Mouse (Mus musculus) cerebellum, adult 2 months (tissue): ENCODE measurements around the gene Dlg1.

Experiments used
- CTCF ChIP-seq: fragments of 200-500 bp; IDR thresholded peaks from 2 replicates; pipeline ENCODE4 v1.5.1; 2011; ENCODE audit warnings: low read depth, mild to moderate bottlenecking, control low read depth, low read length, moderate library complexity, borderline replicate concordance; ENCODE audit not compliant: insufficient read depth
- POLR2A ChIP-seq: fragments of 200-500 bp; IDR thresholded peaks from 2 replicates; pipeline ENCODE4 v1.6.1; 2011; ENCODE audit warnings: low read length, control low read depth, borderline replicate concordance; ENCODE audit not compliant: insufficient read depth

- TF ChIP-seq CTCF (no peak), POLR2A (no peak)
Observed at GRCm38 (mm10) chr16:31705904-31706303, 42.7 kb downstream of the Dlg1 start.
